Mouse (Mus musculus): ENCODE results near the gene Frem1.

The Frem1 gene

DNA sequence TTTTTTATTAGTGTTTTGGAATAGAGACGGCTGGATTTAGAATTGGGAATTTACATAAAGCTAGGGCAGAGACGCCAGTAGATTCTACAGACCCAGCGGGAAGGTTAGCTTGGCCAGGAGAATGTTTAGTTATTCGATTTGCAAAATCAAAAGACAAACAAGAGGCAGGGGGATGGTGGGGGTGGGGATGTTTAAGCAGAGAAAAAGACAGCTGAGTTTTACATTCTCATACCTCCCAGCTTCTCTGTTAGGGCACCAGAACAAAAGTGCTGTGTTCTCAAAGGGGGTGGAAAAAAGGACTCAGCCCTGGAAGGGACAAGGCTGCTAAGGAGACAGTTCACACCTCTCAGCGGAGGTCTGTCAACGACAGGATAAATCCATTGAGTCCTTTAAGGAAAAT is 180.0 kb downstream of the Frem1 start:
- DNase-seq (ENCODE audit: low spot score) = no peak

DNA sequence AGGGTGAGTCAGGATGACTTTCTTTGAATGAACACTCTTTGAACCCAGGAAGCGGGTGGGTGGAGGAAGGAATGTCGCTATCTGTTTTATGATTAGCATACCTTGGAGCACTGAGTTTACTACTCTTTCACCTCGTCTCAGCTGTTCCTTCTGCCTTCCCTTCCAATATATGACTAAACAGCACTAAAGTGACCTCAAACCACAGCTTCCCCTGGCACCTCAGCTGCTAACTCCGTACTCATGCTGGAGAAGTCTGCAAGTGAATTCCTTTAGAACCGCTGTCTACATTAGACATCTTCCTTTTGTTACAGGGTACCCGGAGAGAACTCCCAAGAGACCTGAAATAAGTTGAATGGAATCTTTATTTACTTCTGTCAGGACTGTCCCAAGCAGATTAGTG is 181.2 kb downstream of the Frem1 start:
- DNase-seq (ENCODE audit: low spot score) = no peak

DNA sequence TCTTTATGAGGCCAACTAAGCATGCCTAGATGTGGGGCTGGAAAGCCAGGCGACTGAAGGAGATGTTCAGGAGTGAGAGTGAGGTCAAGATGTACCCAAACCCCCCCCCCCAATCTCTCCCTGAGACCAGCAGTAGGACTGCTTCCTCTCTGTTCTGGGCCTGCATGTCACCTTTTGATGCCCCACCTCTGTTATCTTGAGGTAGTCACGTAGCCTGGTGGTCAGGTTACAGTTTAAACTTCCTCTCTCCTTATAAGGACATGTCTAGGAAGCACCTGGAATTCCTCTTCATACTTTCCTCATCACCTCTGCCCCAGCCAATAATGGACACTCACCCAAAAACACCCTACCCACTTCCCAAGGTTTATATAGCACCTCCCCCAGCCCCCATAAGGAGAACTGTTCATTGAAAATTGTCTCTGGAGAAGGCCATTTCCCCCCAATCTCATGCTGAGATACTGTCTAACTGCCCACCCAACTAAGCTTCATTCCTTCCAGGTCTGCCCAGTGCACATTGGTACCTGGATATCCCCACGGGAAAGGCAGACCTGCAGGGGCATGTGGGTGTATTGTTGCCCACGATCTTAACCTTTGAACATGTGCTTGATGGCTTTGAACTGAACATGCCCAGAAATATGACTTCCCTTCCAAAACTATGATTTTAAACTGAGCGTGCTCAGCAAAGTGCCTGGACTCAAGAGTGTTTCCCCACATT is 184.3 kb downstream of the Frem1 start:
- DNase-seq (ENCODE audit: low spot score) = no peak

DNA sequence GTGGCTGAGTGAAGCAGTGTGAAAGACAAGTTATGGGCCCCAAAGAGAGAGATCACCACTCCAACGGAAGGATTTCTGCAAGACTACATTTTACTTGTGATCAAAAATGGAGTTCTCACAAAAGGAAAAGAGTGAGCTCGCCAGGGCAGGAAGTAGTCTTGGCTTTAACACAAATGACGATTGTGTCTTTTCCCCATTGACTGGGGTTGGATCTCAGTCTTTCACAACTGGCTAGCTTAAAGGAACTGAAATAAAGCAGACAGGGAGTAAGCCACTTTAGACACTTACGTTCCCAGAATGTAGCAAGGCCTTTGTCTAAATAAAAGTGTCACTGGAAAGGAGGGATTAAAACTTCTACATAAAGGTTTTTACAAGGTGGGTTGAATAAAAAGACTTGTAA is 185.0 kb downstream of the Frem1 start:
- DNase-seq (ENCODE audit: low spot score) = no peak

DNA sequence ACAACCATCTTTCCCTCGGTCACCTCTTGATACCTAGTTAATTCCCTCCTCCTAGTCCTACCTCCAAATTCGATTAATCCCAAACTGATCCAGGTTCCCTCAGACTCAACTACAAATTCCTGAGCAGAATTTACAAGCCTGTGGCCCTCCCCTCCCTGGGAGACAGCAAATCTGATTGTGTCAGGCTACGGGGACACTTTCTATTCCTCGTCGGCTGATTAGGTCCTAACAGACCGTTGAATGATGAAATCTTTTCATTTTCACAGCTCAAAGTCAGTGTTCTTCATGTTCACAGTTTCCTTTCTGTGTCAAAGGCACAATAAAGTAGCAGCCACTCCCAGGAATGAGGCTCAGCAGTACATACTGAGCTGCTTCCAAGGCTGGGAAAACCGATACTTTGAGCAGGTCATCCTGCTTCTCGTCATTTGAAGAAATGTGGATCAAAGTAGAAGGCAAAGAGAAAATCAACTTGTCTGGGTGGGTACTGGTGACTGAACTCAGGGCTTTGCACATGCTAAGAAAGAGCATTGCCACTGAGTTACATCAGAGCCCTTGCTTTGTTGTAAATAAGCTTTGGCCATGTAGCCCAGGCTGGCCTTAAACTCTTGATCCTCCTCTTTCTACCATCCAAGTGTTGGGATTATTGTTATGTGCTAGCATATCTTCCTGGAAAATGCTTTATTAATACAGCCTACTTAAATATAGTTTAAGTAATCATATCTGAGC is 187.0 kb downstream of the Frem1 start:
- DNase-seq (ENCODE audit: low spot score) = no peak

DNA sequence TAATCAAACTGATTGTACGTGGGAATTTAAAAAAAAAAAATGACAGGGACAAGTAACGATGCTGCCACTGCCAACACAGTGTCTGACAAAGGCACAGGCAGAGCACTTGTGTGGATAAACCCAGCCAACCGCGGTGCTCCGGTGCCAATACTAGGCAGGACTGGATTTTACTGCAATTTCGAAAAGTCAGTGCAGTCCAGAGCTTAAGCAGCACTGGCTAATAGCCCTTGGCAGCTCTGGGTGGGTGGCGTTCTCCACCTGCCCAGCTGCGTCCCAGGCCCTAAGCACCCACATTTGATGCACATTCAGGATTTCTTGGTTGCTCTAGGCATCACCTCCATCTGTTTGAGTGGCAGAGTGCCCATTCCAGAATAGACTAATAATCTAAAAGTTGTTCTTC is 188.8 kb downstream of the Frem1 start:
- DNase-seq (ENCODE audit: low spot score) = no peak

DNA sequence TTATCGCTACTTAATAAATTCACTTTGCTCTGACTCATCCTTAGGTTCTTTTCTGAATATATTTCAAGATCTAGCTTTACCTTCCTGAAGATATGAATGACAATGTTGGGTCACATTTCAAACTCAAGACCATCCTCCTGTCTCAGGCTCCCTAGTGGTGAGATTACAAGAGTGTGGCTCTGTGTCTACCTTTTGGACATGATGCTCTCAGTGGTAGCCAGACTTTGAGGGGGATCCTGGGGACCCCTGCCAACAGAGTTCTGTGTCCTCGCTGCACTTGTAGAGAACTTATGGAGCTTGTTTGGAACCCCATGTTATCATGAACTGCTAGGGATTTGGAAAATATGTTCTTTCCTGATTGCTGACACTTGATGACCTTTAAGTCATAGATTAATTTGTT is 190.7 kb downstream of the Frem1 start:
- no peak for DNase-seq (ENCODE audit: low spot score)

DNA sequence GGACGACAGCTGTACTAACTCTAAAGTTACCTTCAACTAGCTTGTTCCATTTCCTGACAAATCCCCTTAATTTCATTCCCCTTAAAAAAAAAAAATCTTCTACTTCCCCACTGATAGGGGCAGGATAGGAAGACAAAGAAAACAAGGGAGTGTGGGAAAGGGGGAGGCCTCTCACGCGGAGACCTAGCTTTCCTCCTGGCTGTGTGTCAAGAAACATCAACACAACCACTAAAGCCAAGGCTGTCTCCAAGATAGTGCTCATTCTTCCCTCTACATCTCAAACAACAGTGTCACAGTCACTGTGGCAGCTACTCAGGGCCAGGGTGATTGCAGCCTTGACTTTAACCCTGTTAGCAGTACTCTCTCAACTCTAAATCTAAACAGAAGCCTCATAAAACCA is 191.6 kb downstream of the Frem1 start:
- no peak for DNase-seq (ENCODE audit: low spot score)

DNA sequence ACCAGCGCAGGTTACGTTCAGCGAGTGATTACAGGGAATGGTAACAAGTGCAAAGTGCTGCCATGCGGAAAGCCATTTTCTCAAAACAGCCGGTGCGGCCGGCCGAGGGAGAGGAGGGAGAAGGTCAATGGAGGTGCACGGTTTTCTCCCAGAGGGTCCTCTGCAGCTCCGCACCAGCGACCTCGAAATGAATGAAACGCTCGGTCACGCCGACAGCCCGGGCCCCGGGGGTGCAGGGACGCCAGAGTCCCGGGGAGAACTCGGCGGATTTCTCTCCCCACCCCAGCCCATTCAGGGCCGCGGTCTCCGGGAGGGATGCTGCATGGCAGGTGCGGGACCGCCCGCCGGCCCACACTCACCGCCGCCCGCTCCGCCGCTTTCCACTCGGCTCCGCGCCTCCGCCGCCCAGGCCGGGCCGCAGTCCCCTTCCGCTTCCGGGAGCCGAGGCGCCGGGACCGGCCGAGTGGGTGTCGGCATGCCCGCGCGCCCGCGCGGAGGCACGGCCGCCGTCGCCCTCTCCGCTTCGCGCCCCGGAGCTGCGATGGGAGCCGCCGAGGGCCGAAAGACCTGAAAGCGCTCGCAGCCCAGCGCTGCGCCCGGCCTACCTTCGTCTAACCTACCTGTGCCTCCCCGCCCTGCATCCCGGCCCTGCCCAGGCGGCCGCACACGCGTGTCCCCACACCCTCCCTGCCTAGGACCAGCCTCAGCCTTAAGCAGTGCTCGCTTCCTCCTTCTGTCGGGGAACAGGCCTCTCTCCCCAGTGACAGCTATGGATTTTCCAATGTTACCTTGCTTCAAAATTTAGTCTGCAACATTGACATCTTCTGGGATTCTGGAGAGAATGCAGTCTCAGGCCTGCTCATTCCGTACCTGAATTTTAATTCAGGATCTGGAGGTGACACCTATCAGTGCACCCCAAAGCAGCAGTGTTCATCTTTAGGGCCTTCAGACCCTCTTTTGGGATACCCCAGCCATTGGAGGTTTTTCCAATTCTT is 192.7 kb downstream of the Frem1 start, which contains the start of gene Zdhhc21:
Gene Zdhhc21 (minus strand): TSS at position 828 of the 995 bp plus-strand sequence.
- DNase-seq (ENCODE audit: low spot score) = peak; percentile 84

DNA sequence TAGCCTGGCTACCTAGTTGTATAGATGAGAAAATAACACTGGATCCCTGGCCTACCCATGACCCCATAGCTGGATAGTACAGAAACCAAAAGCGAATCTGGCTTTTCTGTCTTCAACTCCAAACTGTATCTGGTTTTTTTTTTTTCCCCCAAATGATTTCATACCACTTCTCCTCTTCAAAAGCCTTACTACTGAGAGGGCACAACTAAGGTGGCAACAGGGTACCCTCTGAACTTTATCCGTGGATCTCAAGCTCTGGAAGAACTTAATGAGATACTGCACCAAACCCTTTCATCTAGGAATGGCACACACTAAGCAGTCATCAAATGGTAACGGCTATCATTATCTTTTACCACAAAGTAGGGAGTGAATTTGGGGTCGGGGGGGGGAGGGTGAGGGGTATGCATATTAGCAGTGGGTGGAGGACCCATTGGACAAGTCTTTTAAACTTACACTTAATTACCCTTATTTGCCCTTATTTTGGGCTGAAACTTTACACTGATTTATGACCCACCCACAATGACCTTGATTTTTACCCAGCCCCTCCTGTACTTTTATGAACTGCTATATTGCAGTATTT is 193.6 kb downstream of the Frem1 start:
- DNase-seq (ENCODE audit: low spot score) = no peak

DNA sequence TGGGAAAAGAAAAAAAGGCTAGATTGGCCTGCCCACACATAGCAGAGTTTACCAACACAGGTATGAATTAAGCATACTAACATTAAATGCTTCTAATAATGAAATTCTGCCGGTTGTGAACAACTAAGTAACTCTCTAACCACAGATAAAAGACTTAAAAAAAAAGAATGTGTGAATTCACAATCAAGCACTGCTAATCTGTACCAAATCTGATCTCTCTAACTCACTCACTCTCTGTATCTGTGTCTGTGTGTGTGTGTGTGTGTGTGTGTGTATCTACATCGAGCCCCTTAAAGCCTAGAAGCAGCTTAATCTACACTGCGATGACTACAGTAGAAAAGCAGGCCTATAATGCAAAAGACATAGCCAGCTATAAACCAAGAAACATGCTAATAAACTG is 195.2 kb downstream of the Frem1 start:
- DNase-seq (ENCODE audit: low spot score) = no peak

DNA sequence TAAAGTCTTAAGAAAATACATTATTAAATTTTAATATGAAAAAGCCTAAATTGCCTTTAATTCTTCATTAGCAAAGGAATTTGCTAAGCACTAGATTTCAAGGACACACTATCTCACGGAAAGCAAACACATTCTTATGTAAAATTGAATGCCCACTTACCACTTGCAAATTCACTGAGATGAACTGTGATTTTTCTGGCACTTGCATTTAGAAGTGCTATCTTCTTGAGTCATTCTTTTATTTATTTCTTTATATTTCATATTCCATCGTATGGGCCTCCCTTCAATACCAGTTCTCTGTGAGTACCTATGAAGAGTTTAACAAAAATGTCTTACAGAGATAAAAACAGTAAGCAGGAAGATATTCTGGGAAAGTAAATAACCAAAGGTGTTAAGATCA is 198.3 kb downstream of the Frem1 start:
- DNase-seq (ENCODE audit: low spot score) = no peak

DNA sequence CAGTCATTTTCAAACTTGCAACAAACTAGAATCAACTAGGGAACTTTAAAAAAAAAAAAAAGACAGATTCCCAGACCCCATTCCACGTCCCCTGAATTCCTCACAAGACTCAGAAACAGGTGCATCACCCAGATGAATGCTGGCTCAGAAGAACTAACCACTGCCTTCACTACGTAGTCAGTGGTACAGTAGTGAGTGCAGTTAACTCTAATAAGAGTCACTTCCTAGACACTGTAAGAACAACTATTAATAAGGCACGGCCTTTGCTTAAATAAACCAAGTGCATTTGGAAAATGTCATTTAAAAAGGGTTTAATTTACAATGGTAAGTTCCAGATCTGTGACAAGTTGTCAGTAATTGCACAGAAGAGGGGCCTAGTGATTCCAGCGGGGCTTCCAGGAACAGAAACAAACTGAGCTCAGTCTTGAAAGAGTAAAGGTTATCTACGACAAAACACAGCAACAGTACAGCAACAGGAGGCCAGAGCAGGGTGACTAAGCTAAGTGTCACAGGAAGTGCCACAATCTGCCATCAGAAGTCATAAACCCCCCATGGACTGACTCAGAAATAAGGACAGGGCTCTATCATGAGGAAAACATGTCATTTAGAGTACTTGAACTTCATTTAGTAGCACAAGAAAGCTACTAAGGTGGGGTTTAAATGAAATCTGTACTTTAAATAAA is 203.4 kb downstream of the Frem1 start:
- no peak for DNase-seq (ENCODE audit: low spot score)
